Mouse (Mus musculus) adrenal gland, adult (tissue): ENCODE results near the gene Mutyh.
"Not testable (repeated sequence)": the region's sequence is repeated elsewhere in the genome, so short reads cannot be mapped to it uniquely, and the experiment has no call there.

Experiments
- DNase-seq, 2 experiments: peaks; one replicate each; pipeline ENCODE4 v3.0.0; 2022 to 2023; ENCODE audit warnings: low spot score in 1 of 2; ENCODE audit not compliant: inconsistent age in 2 of 2

The Mutyh gene

DNA sequence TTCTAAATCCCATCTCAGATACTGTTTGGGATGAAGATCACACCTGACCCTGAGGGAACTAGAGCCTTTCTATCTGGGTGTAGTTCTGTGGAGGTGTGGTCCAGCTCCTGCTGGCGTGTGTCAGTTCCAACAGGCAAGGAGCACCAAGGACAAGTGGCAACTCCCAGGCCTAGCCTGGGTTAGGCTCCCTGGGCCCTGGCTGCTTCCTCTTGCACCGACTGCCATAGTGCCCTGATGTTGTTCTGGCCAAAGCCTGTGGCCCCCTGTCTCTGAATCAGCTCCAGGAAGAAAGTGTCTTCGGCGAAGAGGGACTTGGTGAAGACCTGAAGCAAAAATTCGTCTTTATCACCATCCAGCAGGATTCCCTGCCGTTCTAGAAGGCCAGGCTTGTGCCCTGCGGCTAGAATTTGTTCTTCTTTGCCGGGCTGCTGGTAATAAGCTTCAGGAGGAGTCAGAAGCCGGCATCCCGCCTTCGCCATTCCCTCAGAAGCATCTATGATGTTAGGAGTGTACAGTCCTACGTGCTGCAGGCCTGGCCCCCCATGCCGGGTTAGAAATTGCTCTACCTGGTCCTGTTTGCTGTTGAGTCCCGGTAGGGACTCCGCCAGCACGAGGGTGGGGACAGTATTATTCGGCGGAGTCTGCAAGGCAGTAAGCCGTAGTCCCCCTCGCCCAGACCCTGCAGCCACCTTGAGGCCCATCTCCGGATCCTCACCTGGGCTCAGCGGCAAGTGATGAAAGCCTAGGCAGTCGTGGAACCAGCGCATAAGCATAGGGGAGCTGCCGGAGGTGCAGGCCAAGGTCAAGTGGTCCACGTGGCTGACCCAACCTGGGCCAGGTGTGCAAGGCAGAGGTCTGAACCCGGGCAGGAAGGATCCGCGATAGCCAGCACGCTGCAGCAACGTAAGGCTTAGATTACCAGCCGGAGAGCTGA is 12.7 kb downstream of the Mutyh start:
- no peak for DNase-seq

DNA sequence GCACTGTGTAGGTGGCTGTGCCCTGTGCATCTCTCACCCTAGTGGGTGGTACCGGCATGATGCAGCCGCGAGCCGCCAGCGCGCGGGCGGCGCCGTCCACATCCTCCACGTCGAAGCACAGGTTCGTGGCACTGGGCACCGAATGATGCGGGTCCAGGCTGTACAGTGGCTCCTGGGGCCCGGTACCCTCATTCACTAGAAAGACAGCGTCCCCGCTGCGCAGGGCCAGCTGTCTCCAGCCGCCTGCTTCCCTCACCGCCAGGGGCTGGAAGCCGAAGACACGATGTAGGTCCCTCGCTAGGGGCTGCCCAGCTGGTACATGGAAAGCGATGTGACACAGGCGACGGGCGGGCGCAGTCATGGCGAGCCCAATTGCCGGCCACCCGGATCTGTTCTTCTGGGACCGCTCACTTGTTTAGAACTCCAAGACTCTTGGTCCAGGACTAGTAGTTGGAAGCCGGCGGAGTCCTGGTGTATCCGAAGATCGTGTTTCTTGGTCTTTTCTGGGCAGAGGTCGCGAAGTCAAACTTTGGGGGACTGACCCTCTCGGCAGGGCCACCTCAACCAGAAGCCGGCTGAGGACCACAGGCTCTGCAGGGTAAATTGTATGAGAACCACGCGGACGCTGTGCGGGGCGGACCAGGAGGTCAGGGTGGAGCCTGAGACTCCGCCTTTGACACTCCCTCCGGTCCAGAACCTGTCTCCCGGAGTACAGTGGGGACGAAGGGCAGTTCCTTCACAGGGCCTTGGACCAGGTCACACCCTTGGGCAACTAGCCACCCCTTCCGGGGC is 13.6 kb downstream of the Mutyh start:
- DNase-seq, result peak; percentile 87 to 96

DNA sequence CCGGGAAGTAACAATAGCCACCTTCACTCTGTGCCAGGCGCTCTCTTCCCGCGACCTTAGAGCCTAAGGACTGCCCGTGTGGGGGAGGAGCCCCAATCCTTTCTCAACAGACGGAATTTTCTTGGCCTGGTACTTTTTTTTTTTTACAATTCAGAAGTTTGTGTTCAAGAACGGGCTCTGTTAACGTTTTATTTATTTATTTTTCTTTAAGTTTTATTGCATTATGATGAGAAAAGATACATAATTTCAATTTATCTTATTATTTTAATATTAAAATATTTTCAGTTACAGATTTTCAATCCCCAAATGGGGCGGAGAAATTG is 14.1 kb downstream of the Mutyh start, which contains the start of gene Hpdl:
Gene Hpdl (minus strand): TSS at position 14 of the 323 bp plus-strand sequence.
- DNase-seq, result no peak

DNA sequence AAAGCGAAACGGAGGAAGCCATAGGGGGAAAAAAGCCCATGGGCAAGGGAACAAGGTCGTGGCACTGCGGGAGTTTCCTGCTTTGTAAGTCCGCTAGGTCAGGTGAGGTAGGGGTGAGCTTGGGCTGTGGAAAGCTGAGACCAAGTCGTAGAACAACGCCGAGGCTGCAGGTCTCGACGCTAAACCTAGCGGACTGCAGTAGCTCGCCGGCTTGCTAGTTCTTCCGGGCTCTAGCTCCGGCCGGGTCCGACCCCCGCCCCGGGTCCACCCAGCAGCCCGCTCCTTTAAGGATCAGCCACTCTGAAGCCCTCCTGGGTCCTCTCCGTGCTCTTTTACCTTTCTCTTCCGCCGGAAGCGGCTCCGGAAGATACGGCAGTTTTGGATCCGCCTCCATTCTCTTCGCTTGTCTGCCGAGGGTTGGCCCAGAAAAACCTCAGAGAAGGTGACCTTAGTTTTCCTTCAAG is 17.1 kb downstream of the Mutyh start:
- peak; percentile 80 to 93 for DNase-seq

DNA sequence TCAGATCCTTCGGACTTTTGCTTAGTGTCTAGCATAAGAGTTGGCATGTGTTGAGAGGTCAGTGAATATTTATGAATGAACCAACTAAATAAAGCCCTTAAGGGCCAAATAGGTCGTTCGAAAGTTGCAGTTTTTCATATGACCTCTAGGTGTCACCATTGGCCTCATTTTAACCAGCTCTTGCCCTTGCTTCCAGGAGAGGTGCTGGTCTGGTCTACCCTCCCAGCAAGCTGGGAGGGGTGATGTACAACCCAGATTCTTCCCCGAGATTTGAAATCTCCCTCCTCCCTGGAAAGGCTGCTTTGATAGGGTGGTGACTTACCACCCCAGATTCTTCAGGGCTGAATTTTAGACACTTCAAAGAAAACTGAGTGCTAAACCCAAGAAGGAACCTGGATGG is 20.3 kb downstream of the Mutyh start:
- peak in 1 of 2 experiments; percentile 79 for DNase-seq

DNA sequence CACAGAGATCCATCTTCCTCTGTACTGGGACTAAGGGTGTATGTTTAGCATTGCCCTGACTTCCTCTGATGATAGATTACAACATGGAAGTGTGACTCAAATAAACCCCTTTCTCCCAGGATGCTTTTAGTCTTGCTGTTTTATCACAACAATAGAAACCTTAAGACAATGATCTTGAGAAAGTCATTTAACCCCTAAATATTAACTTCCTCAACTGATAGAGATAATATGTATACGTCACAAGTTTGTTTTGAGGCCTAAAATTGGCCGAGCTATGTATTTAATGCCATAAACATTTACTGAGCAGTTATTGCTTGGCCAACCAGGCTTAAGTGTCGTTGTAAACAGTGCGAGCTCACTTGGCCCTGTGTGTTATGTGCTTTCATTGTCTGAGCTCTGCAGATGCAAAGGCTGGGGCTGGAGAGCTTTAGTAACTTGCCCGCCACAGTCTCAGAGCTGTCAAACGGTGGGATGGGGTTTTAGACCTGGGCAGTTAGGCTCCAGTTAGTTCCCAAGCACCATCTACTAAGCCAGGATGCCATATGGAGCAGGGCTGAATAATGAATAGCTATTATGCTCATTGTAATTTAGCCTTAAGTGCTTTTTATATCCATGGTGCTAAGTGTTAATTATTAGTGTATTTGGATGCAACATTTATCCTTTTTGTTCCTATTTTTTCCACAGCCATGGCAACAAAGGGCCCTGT is 22.0 kb downstream of the Mutyh start:
- no peak for DNase-seq

DNA sequence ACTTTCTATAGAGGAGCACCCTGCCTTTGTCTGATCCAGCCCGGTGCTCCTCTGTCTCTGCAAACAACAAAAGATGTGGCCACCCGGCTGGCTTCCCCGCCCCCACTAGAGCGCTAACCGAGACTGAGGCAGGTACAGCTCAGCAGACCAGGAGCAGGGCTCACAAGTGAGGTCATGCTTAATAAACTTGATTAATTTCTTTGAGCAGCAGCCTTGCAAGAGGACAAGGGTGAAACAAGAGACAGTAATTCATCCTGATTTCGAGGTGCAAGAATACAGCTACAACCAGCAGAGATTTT is 22.5 kb downstream of the Mutyh start:
- DNase-seq, result no peak

DNA sequence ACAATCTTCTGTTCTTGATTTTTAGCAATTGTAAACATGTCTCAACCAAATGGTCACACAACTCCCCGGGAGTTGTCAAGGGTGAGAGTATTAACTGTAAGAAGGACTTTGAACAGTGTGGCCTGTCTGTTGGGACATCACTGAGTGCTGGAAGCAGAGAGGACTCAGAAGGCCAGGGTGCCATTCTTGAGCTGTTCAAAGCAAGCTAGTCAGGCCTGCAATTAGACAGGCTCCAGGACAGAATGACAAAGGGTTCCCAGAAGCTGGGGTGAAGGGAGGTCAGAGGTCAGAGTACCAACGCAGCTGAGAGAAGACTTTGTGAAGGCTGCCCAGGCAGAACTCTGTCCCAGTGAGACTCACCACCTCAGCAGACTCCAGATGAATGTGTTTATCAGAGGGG is 31.5 kb downstream of the Mutyh start:
- no peak for DNase-seq

DNA sequence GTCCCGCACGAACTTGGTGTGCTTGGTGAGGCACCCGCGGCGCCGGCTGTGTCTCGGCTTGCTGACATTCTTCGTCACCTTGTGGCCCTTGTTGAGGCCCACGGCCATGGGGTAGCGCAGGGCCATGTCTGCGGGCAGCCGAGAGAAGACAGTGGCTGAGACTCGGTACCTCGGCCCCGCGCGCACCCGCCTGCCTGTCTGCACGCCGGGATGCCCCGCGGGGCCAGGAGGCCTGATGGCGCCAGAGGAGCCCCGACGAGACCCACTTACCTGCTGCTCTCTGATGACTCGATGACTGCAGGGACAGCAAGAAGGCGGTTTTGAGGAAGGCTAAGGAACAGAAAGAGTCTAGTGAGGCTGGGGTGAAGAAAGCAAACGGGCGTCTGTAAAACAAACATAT is 32.6 kb downstream of the Mutyh start:
- DNase-seq, result not testable (repeated sequence)

DNA sequence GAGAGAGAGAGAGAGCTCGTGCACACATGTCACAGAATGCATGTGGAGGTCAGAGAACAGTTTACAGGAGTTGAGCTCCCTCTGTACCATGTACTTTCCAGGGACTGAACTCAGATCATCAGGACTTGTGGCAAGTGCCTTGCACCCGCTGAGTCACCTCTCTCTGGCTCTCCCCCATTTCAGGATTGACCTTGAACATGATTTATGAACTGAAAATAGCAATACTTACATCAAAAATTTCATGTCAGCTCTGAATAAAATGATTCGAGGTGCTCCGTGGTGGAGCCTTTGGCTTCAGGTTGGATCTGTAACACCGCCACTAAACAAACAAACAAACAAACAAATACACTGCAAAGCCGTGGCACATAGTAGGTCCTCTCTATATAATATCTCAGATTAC is 33.3 kb downstream of the Mutyh start:
- peak in 1 of 2 experiments; percentile 54 for DNase-seq

DNA sequence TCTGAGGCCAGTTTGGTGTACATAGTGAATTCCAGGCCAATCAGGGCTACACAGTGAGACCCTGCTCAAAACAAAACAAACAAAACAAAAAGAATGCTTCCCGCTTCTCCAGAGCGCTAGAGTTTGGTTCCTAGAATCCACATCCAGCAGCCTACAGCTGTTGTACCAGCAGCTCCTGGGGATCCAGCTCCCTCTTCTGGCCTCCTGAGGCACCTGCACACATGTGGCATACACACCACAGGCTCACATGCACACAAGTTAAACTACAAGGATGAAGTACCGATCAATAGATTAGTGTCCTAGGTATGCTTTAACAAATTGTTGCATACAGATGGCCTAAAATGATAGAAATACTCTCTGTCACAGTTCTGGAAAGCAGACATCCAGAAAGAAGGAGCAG is 36.8 kb downstream of the Mutyh start:
- DNase-seq, result no peak

DNA sequence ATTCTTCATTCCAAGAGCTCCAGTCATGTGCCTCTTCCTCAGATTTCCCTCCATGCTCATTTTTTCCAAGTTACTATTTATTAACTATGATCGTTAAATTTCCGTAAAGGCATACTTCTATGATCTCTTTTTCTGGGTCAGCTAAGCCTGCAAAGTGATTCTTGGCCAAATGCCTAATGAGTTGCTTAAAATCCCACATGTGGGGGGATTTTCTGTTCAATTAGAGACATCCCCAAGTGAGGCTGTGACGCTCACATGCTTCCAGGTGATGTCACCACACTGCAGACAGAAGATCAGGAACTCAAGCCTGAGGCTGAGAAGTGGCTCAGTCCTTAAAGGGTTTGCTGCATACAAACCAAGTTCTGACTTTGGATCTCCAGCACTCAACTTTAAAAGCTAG is 42.4 kb downstream of the Mutyh start:
- DNase-seq, result no peak

DNA sequence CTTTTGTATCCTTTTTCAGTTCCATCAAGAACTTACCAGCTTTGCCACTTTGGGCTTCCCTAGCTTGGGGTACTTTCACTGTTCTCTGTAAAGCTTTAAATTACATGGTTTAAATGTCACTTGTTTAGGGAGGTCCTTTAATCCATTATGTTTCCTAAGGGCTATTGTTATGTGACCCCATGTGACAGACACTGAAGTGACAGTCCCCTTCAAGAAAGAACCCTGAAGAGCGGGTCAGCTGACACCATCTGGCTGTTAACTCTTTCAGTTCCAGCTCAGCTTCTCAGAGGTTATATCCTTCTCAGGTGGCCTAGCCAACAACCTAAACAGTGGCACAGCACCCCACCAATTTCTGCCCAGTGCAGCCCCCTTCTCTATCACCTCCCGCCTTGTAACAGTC is 46.8 kb downstream of the Mutyh start:
- no peak for DNase-seq

DNA sequence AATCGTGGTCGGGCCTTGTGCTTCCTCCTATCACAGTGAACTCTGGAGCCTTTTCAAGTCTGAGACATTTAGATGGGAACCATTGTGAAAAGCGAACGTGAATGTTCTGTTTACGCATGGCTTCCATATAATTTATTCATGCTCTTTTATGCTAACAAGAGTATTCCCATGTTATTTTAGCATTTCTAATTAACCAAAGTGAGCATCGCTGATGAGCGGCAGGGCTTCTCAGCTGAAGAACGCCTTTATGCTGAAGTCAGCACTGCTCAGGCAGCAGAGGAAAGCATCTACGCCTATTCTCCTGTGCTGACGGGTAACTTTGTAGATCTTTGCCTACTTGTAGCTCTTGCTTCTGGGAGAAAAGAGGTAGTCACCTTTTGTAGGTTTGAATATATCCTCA is 49.7 kb downstream of the Mutyh start:
- no peak for DNase-seq

DNA sequence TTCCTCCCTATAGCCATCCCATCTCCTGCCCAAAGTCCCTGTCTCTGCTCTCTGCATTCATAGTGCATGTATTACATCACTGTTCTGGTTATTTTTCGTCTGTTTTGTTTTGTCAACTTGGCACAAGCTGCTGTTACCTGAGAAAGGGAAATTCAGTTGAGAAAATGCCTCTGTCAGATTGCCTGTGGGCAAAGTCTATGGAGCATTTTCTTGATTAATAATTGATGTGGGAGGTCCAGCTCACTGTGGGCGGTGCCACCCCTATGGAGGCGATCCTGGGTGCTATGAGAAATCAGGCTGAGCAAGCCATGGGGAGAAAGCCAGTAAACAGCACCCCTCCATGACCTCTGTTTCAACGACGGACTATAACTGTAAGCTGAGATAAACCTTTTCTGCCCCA is 52.2 kb downstream of the Mutyh start:
- DNase-seq, result no peak

DNA sequence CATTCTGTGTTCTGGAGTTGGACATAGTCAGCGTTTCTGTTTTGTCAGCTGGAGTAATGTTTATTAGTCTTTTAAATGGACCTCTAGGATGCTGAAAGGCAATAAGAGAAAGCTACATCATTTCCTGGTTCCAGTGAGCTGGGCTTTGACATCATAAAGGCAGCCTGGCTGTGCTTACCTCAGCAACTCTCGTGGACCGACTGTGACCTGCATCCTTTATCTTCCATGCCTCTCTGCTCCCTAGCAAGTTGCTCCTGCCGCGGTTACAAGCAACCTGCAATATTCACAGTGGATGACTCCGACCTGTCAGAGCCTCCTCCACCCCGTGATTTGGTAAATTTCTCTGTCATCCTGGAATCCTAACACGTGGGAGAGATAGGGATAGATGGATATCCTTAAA is 54.5 kb downstream of the Mutyh start:
- no peak for DNase-seq
